In the genomic region with DNA sequence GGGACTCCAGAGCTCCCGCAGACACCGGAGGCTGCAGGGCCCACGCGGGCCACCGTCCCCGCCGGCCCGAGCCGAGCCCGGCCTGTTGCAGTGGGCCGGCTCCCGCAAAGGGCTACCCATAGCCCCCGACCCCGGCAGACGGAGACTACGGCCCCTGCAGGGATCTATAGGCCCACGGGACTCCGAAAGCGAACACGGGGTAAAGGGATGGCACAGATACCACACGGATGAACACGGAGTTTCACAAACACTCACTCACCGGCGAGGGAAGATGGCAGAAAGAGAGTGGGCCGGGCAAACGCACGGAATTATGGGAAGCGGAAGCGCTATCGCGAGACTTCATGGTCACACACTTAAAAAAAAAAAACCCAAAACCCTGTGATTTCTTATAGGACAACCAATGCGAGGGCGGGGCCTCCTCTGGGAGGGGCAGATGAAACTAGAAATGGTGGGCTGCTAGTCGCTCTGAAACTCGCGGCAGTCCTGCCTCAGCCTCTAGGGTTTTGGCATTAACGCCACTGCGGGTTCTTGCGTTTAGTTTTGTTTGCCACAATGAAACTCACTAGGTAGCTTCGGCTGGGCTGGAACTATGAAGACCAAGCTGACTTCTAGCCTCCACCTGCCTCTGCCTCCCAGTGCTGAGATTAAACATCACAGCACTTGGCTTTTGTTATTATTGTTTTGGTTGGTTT, we compare ENCODE assay signal across 8 mouse cellular contexts. TPM values are rescaled to one million over a fixed set of nuclear protein-coding genes. Genes with fewer than 3 reads are reported as not detected.
DNase-seq lines count a peak whose midpoint lies in the region; ATAC-seq lines count a peak whose summit lies in the region.

A gene (minus strand): TSS at position 312 of the 692 bp plus-strand sequence.

- intact Hi-C loops in gastrocnemius, postnatal 14 days (cut with DNase I; ENCODE audit: low total_unique reads), result no loop called here
- intact Hi-C loops in left cerebral cortex, postnatal 10 days (cut with DNase I), result no loop called here

- peak; percentile 94 to 98 for DNase-seq in adrenal gland, adult (ENCODE audit: inconsistent age in 2 of 2, low spot score in 1 of 2)
- peak; percentile 98 for DNase-seq in embryo, embryonic 10.5 days (ENCODE audit: low spot score)
- DNase-seq in gastrocnemius, postnatal 14 days, result peak; percentile 93
- DNase-seq in left cerebral cortex, postnatal 10 days (ENCODE audit: extremely low spot score in 1 of 2, low spot score in 2 of 2), result peak; percentile 94 to 96
- DNase-seq in right cerebral cortex, postnatal 25 days, result peak; percentile 94
- DNase-seq in urinary bladder, postnatal 4 days (ENCODE audit: low spot score in 2 of 2), result peak; percentile 89 to 94

- peak; percentile 78 for ATAC-seq in inflammation-experienced regulatory T-cells, adult 6 months
- ATAC-seq in megakaryocyte-erythroid progenitor cell, adult 5-6 weeks (replicated peaks; ENCODE audit: low FRiP score, low TSS enrichment, poor library complexity, severe bottlenecking), result peak; percentile 92

RNA-seq across cellular contexts. Expression of the gene that starts here (rescaled TPM):
- total RNA-seq in gastrocnemius, postnatal 14 days (2021), result 100 to 1,000 TPM; 566 to 601 TPM
- polyA plus RNA-seq in inflammation-experienced regulatory T-cells, adult 6 months (2017; shearing (Covaris generic)), result 1,000 to 10,000 TPM; 1,617 to 2,517 (median 1,732) TPM
- 100 to 1,000 TPM; 516 to 536 TPM for total RNA-seq in left cerebral cortex, postnatal 10 days (2021)
- total RNA-seq in megakaryocyte-erythroid progenitor cell, adult 5-6 weeks (2014; fragmentation: Nextera tagmentation), result 3,409 and 3,689 TPM in 2 replicates
- 865 and 930 TPM in 2 replicates for total RNA-seq in megakaryocyte-erythroid progenitor cell, adult 5-6 weeks (2017)

Comparison
In these comparisons a context has a peak if more than half of its experiments do, and no peak if none do; other contexts are left out.
1. Peak in every context shown above with its lines: DNase-seq and ATAC-seq.